Mouse (Mus musculus): ENCODE measurements around the gene Jag1.

DNA sequence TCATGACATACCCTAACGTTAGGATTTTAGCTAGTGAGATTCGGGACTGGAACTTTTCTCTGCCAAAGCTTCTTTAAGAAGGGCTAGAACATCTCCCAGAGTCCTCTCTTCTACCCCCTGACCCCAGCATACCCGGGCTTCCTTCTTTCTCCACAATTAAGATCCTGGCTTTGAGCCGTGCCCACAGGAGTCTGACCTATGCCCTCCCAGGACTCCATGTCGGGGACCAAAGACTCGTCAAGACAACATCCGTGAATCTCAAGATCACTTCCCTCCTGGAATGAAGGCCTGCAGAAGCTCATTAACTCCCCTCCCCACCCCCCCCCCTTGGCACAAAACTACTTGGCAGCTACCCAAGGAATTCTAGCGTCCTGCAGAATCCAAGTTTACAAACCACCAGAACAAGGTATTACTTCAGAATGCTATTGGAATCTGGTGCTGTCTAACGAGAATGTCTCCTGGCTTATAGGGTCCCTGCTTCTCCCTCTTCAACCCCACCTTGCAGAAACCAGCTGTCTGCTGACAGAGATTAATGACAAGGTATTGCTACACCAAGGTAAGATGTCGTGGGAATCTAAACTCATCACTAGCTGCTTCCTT, 36.6 kb downstream of the Jag1 start:
- TF ChIP-seq POLR2A (IDR thresholded peaks at IDR 0.05; ENCODE audit: insufficient read depth, low read length) (no peak), CTCF (IDR thresholded peaks at IDR 0.05; ENCODE audit: low read depth, low read length) (no peak), EP300 (IDR thresholded peaks at IDR 0.05; ENCODE audit: insufficient read depth, low read depth, low read length) (no peak)
